Mouse (Mus musculus) thymus, adult 2 months (tissue): ENCODE results near the gene Ergic2. TPM values are rescaled to one million over a fixed set of nuclear protein-coding genes. Genes with fewer than 3 reads are reported as not detected.

Source experiments
- DNase-seq: peaks from one replicate; pipeline ENCODE4 v3.0.0; 2021
- H3K27ac ChIP-seq: fragments of 200-500 bp; 2 replicates; pipeline ENCODE4 v1.5.1; 2012; ENCODE audit warnings: low read length, control low read depth; ENCODE audit not compliant: control insufficient read depth, insufficient read depth
- H3K27me3 ChIP-seq: fragments of 200-500 bp; 2 replicates; pipeline ENCODE4 v1.6.1; 2012; ENCODE audit warnings: mild to moderate bottlenecking, low read length, moderate library complexity, mixed read lengths; ENCODE audit not compliant: control insufficient read depth, insufficient read depth
- H3K36me3 ChIP-seq: fragments of 200-500 bp; 2 replicates; pipeline ENCODE4 v1.6.1; 2012; ENCODE audit warnings: mild to moderate bottlenecking, low read length, moderate library complexity; ENCODE audit not compliant: control insufficient read depth, insufficient read depth
- H3K4me1 ChIP-seq: fragments of 200-500 bp; replicated peaks from 2 replicates; pipeline ENCODE4 v1.6.1; 2012; ENCODE audit warnings: low read length; ENCODE audit not compliant: control insufficient read depth, insufficient read depth
- H3K4me3 ChIP-seq: fragments of 200-500 bp; 2 replicates; pipeline ENCODE4 v1.5.1; 2012; ENCODE audit warnings: mild to moderate bottlenecking, low read length, control low read depth, moderate library complexity; ENCODE audit not compliant: control insufficient read depth, insufficient read depth
- CTCF ChIP-seq: fragments of 200-500 bp; IDR thresholded peaks from 2 replicates; pipeline ENCODE4 v1.5.1; 2012; ENCODE audit warnings: mild to moderate bottlenecking, control low read depth, low read length, moderate library complexity, borderline replicate concordance; ENCODE audit not compliant: control insufficient read depth, poor library complexity, insufficient read depth; ENCODE audit errors: extremely low read depth
- POLR2A ChIP-seq: fragments of 200-500 bp; IDR thresholded peaks from 2 replicates; pipeline ENCODE4 v1.6.1; 2012; ENCODE audit warnings: mild to moderate bottlenecking, low read length, control low read depth, moderate library complexity; ENCODE audit not compliant: control insufficient read depth, poor library complexity, insufficient read depth; ENCODE audit errors: extremely low read depth
- WGBS: fragments of 180-500 bp; shearing (Covaris S2); methylation state at CpG from one replicate; pipeline ENCODE4 v1.1.7; 2018; 5-methylcytosine and 5-hydroxymethylcytosine counted together
- polyA plus RNA-seq: library from polyadenylated mRNA; depleted of rRNA; stranded (reverse); fragments of >200 nt; gene quantifications from 2 replicates; pipeline ENCODE4 v1.2.3, GENCODE M21; 2012; rRNA removed

Ergic2 gene
- 27.9 and 32.3 TPM in 2 replicates for polyA plus RNA-seq

DNA sequence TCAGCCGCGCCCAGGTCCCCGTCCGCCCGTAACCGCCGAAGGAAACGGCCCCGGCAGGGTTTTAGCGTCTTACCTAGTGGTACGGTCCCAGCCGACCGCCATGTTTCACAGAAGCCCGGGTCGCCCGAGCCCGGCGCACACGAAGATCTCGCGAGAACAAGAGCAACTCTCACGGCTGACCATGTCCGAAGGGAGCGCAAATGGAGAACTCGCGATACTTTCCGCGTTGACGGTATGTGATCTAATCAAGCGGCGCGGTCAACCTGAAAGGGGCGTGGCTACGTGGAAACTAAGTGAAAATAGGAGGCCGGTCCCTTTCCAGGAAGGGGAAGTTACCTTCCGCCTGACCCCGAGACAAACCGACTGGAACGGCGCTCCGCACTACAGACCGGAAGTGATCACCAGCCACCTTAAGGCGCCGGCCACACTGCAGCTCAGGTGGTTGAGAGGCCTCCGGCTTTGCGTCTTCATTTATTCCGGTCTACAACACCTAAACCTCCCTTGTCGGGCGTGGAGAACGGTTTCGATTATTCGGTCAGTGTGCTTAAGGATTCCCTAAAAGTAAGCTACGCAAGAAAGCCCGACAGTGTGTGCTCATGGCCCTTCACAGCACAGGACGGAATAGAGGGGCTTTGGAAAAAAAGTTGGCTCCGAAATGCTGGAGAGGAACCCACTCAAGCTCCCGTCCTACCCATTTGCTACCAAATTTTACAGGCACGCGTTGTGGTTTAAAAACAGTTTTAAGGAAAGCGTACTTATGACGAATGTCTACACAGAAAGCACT, at the start of gene Ergic2:
Gene Ergic2 (minus strand): TSS at position 478 of the 784 bp plus-strand sequence.
- Histone ChIP-seq H3K4me1 (no peaks in the 10 kb centered on the region), H3K36me3 (no peaks in the 10 kb centered on the region), H3K27me3 (no peaks in the 10 kb centered on the region), H3K4me3 (peak within 1 kb of the TSS; percentile 56), H3K27ac (peak within 1 kb of the TSS; percentile 55)
- WGBS: under 1% methylated on average over 61 of the region's 61 CpGs
- peak; percentile 92 for DNase-seq
- no peak for TF ChIP-seq CTCF
- peak; percentile 71 for TF ChIP-seq POLR2A

DNA sequence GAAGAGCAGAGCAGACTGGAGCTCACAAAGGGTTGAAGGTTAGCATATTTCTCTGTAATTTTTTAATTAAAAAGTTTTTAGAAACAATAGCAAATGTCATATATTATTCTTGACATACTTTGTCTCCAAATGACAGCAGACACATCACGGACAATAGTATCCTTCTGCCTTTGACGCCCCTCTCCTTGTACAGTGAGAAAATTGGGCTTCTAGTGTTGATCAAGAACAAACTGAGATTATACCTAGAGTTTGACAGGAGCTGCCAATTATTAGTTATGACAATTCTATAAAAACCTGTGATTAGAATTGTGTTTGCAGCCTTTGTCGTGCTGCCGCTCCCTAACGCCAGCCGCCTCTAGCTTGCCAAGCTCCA, 48.5 kb upstream of the Ergic2 start:
- no peaks in the 10 kb centered on the region for H3K4me1 ChIP-seq
- no peaks in the 10 kb centered on the region for H3K36me3 ChIP-seq
- DNase-seq: no peak
- no peaks in the 10 kb centered on the region for H3K27me3 ChIP-seq
- no peak overlapping the region for H3K4me3 ChIP-seq
- H3K27ac ChIP-seq: no peak overlapping the region
- TF ChIP-seq POLR2A (no peak), CTCF (no peak)
- WGBS: 97% methylated on average over 6 of the region's 6 CpGs

DNA sequence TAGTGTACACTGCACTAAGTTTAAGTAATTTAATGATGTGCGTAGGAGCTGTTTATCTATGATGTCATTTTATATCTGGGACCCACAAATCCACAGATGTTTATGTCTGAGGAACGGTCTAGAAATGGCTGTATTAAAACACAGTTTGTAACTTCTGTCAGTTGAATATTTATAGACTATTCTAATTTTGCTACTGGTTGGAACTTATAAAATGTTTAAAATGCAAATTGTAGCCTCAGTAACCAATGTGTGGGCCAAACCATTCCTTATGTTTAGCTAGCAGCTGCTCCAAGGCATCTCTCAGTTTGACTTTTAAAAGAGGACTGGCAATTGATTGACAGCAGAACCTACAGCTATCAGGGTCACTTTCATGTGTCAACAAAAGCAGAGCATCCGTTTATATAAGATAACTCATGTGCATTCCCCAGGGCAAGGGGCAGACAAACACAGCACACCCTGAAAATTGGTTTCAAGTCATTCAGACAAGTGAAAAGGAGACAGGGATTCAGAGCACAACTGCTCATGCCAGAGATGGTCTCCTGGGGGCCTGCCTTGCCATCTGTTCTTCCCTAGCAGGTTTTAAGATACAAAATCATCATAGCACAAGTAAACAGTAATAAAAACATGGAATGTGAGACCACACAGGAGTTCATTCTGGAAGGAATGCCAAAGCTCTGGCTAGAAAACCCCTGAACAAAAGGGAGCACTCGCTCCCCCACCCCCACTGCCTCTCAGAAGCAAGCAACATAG, 48.0 kb upstream of the Ergic2 start:
- no peaks in the 10 kb centered on the region for H3K27me3 ChIP-seq
- no peaks in the 10 kb centered on the region for H3K4me1 ChIP-seq
- no peak overlapping the region for H3K27ac ChIP-seq
- 92% methylated on average over 4 of the region's 4 CpGs for WGBS
- TF ChIP-seq POLR2A (no peak), CTCF (no peak)
- no peaks in the 10 kb centered on the region for H3K36me3 ChIP-seq
- DNase-seq: no peak
- H3K4me3 ChIP-seq: no peak overlapping the region

DNA sequence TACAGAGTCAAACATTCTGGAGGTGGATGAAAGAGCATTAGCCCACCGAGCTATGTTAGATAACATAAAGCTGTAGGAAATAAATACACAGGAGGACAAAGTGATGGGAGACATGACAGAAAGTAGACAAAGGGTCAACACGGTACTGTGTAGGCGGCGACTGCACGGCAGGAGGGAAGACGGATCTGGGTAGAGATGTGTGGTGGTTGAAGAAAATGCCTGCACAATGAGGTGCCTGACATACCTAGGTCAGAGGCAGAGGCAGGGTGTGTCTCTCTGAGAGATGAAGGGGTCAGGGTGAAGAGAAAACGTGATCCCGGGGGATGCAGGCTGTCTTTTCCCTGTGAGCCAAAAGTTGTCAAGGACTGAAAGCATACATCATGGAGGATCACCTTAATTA, 46.9 kb upstream of the Ergic2 start:
- WGBS: 98% methylated on average over 8 of the region's 8 CpGs
- Histone ChIP-seq H3K4me3 (no peak overlapping the region), H3K36me3 (no peaks in the 10 kb centered on the region)

DNA sequence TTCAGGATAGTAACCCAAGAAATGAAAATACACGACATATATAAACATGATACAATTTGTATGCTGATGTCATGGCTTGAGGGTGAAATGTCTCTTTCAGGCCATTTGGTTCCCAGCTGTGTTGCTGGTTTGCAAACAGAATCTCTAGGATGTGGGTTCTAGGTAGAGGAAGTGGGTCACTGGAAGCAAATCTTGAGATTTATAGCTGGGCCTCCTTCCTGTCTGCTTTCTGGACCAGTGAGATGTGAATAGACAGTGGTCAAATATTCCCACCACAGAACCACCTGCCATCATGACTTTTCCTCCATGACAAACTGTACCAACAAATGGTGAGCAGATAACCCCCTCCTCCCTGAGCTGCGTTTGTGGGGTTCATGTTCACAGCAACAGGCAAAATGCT, 45.6 kb upstream of the Ergic2 start:
- no peaks in the 10 kb centered on the region for H3K36me3 ChIP-seq
- H3K27me3 ChIP-seq: no peaks in the 10 kb centered on the region
- TF ChIP-seq CTCF (no peak), POLR2A (no peak)
- no peak overlapping the region for H3K27ac ChIP-seq
- DNase-seq: no peak
- 12% methylated on average over 2 of the region's 2 CpGs for WGBS
- no peak overlapping the region for H3K4me3 ChIP-seq
- H3K4me1 ChIP-seq: no peaks in the 10 kb centered on the region

More for the DNA sequence above, 46.9 kb upstream of the Ergic2 start:
- DNase-seq: no peak
- no peak overlapping the region for H3K27ac ChIP-seq
- no peaks in the 10 kb centered on the region for H3K27me3 ChIP-seq
- TF ChIP-seq CTCF: no peak
- no peak for TF ChIP-seq POLR2A
- no peaks in the 10 kb centered on the region for H3K4me1 ChIP-seq

DNA sequence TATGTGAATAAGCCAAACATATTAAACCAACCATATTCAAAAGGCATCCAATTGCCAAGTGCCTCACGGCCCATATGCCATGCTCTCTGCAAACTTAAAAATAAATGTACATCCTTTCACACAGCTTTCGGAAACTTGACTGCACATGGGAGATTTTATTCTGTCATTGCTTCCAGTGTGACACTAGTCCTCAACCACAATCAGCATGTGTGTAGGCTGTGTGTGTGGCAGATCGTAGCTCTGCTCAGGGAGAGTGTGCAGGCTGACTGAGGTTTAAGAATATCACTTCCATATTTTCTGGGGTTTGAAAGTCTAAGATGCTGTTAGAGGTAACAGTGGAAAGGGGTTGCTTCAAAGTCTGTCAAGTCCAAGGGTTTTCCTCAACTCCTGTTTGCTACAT, 43.9 kb upstream of the Ergic2 start:
- no peaks in the 10 kb centered on the region for H3K4me1 ChIP-seq
- no peaks in the 10 kb centered on the region for H3K27me3 ChIP-seq
- no peak for TF ChIP-seq CTCF
- no peak for TF ChIP-seq POLR2A
- H3K27ac ChIP-seq: no peak overlapping the region
- no peak for DNase-seq
- no peak overlapping the region for H3K4me3 ChIP-seq
- H3K36me3 ChIP-seq: no peaks in the 10 kb centered on the region
- WGBS: 93% methylated on average over 3 of the region's 3 CpGs
